Mouse (Mus musculus): Measurements from ENCODE around the gene Castor1. TPM values are rescaled to one million over a fixed set of nuclear protein-coding genes. Genes with fewer than 3 reads are reported as not detected.

The Castor1 gene
- total RNA-seq (2014; rRNA removed; ENCODE audit: low replicate concordance), result 25.1 and 32.6 TPM in 2 replicates
- 8.1 and 8.4 TPM in 2 replicates for polyA plus RNA-seq (2015; fragmentation: Nextera tagmentation; extraction: Ambion mirVana)

DNA sequence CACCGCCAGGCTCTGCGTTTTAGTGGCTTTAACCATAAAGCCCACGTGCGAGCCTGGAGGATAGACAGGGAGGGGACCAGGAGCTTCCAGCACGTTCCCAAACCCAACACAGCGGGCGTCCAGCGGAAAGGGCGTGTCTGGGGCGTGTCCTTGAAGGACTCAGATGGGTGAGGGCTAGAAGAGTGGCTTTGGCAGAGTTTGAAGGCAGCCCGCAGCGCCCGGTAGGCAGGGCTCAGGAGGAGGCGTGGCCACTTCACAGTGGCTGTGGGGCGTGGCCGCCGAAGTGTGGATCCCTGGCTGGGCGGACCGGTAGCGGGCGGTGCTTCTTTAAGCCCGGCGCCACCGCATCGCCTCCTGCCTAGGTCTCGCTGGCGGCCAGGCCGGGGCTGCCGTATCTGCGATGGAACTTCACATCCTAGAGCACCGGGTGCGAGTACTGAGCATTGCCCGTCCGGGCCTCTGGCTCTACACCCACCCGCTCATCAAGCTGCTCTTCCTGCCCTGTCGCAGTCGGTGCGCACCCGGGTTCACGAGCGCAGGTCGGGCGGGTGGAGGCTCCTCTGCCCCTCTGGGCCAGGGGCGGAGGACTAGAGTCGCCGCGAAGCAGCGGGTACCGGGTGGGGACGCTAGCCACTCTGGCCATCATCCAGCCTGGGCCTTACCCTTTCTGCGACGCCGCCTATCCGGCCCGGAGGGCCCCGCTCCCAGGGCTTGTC is at the start of gene Castor1:
TSS of gene Castor1 (plus strand) at position 312 of the 716 bp plus-strand sequence.
- 3% methylated on average over 56 of the region's 56 CpGs for WGBS
- Histone ChIP-seq H3K36me3 (replicated peaks; ENCODE audit: control insufficient read depth, insufficient read depth, low read length) (peaks cover 24% of the 10 kb centered on the region), H3K4me2 (ENCODE audit: low read depth, low read length) (peak within 1 kb of the TSS; percentile 64), H3K9ac (replicated peaks; ENCODE audit: low read depth, low read length) (peak within 1 kb of the TSS; percentile 60), H3K9me3 (replicated peaks; ENCODE audit: control insufficient read depth, low read length) (no peaks in the 10 kb centered on the region), H3K27me3 (ENCODE audit: control insufficient read depth, insufficient read depth, low read length) (no peaks in the 10 kb centered on the region), H3K4me1 (ENCODE audit: control insufficient read depth, insufficient read depth) (peaks cover 27% of the 10 kb centered on the region; the same call in 1 of the 2 replicates), H3K4me3 (ENCODE audit: low read depth, low read length) (peak within 1 kb of the TSS; percentile 57), H3K27ac (ENCODE audit: low read depth) (peak within 1 kb of the TSS; percentile 88)
- peak; percentile 79 for ATAC-seq (ENCODE audit: insufficient read depth, low read depth)
- TF ChIP-seq EP300 (IDR thresholded peaks at IDR 0.05; ENCODE audit: low read depth) (no peak), CTCF (IDR thresholded peaks at IDR 0.05; ENCODE audit: low read depth) (0 out of 2 replicates have a peak, but pooled peaks have one; percentile 0)
- peak; percentile 92 for DNase-seq (ENCODE audit: low spot score)

DNA sequence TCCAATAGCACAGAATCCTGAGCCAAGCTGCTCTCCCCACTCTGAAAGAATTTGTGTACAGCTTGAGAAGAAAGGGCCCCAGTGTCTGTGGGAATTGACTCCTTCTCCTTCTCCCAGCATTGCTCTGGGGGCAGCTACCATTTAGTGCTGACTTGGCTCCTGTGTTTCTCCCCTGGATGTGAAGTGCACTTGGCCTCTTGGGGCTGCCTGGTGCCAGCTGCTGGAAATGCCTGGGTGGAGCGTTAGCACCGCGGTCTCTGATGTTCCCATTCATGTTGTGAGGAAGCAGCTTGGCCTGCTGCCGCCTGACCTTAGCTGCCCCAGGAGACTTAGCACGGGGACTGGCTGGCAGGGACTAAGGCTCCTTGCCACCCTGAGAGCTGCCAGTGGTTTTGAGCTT is 43.4 kb upstream of the Castor1 start:
- H3K9me3 ChIP-seq (replicated peaks; ENCODE audit: control insufficient read depth, low read length), result no peaks in the 10 kb centered on the region
- no peak overlapping the region for H3K4me2 ChIP-seq (ENCODE audit: low read depth, low read length)
- DNase-seq (ENCODE audit: low spot score), result no peak
- H3K4me1 ChIP-seq (ENCODE audit: control insufficient read depth, insufficient read depth), result peaks cover 4% of the 10 kb centered on the region; the same call in 1 of the 2 replicates
- no peak for TF ChIP-seq EP300 (IDR thresholded peaks at IDR 0.05; ENCODE audit: low read depth)
- no peak for TF ChIP-seq CTCF (IDR thresholded peaks at IDR 0.05; ENCODE audit: low read depth)
- no peaks in the 10 kb centered on the region for H3K27me3 ChIP-seq (ENCODE audit: control insufficient read depth, insufficient read depth, low read length)
- H3K36me3 ChIP-seq (replicated peaks; ENCODE audit: control insufficient read depth, insufficient read depth, low read length), result peaks cover 100% of the 10 kb centered on the region
- no peak overlapping the region for H3K4me3 ChIP-seq (ENCODE audit: low read depth, low read length)
- 62% methylated on average over 5 of the region's 5 CpGs for WGBS
- no peak overlapping the region for H3K27ac ChIP-seq (ENCODE audit: low read depth)
- no peak overlapping the region for H3K9ac ChIP-seq (replicated peaks; ENCODE audit: low read depth, low read length)
- 0 out of 2 replicates have a peak, but pooled peaks have one; percentile 13 for ATAC-seq (ENCODE audit: insufficient read depth, low read depth)

- 22% methylated on average over 4 of the region's 4 CpGs for WGBS
- Histone ChIP-seq H3K4me3 (ENCODE audit: low read depth, low read length) (no peak overlapping the region), H3K4me2 (ENCODE audit: low read depth, low read length) (no peak overlapping the region), H3K9ac (replicated peaks; ENCODE audit: low read depth, low read length) (no peak overlapping the region), H3K36me3 (replicated peaks; ENCODE audit: control insufficient read depth, insufficient read depth, low read length) (peaks cover 96% of the 10 kb centered on the region), H3K4me1 (ENCODE audit: control insufficient read depth, insufficient read depth) (peaks cover 4% of the 10 kb centered on the region; the same call in 1 of the 2 replicates), H3K9me3 (replicated peaks; ENCODE audit: control insufficient read depth, low read length) (no peaks in the 10 kb centered on the region), H3K27ac (ENCODE audit: low read depth) (peak overlapping the region; percentile 61), H3K27me3 (ENCODE audit: control insufficient read depth, insufficient read depth, low read length) (no peaks in the 10 kb centered on the region)
- ATAC-seq (ENCODE audit: insufficient read depth, low read depth) (peak; percentile 79), DNase-seq (ENCODE audit: low spot score) (peak; percentile 52)
- TF ChIP-seq CTCF (IDR thresholded peaks at IDR 0.05; ENCODE audit: low read depth) (no peak), EP300 (IDR thresholded peaks at IDR 0.05; ENCODE audit: low read depth) (no peak)
Observed at GRCm38 (mm10) chr11:4177716-4178115, 40.3 kb upstream of the Castor1 start.

- 25% methylated on average over 1 of the region's 1 CpGs for WGBS
- no peaks in the 10 kb centered on the region for H3K27me3 ChIP-seq (ENCODE audit: control insufficient read depth, insufficient read depth, low read length)
- TF ChIP-seq EP300 (IDR thresholded peaks at IDR 0.05; ENCODE audit: low read depth) (no peak), CTCF (IDR thresholded peaks at IDR 0.05; ENCODE audit: low read depth) (no peak)
- no peak overlapping the region for H3K4me3 ChIP-seq (ENCODE audit: low read depth, low read length)
- H3K9me3 ChIP-seq (replicated peaks; ENCODE audit: control insufficient read depth, low read length), result no peaks in the 10 kb centered on the region
- H3K9ac ChIP-seq (replicated peaks; ENCODE audit: low read depth, low read length), result no peak overlapping the region
- no peak for DNase-seq (ENCODE audit: low spot score)
- no peak overlapping the region for H3K27ac ChIP-seq (ENCODE audit: low read depth)
- peaks cover 58% of the 10 kb centered on the region for H3K36me3 ChIP-seq (replicated peaks; ENCODE audit: control insufficient read depth, insufficient read depth, low read length)
- peaks cover 7% of the 10 kb centered on the region; the same call in 1 of the 2 replicates for H3K4me1 ChIP-seq (ENCODE audit: control insufficient read depth, insufficient read depth)
- ATAC-seq (ENCODE audit: insufficient read depth, low read depth), result no peak
- no peak overlapping the region for H3K4me2 ChIP-seq (ENCODE audit: low read depth, low read length)
Observed at GRCm38 (mm10) chr11:4182061-4182460, 36.0 kb upstream of the Castor1 start.

DNA sequence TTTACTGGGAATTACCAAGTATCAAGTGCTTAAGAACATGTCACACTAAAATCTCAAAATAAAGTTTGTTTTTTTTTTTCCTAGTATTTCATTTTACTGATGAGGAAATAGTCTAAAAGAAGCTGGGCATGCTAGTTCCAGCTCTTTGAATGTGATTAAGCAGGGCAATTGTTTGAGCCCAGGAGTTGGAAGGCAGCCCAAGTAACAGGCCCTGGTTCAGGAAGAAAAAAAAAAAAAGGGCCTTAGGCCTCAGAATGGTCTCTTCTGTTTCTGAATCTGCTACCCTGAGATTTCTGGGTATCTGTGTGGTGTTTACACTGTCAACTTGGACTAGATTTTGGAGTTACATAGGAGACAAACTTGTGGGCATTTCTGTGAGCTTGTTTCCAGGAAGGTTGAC is 34.5 kb upstream of the Castor1 start:
- Histone ChIP-seq H3K27me3 (ENCODE audit: control insufficient read depth, insufficient read depth, low read length) (no peaks in the 10 kb centered on the region), H3K27ac (ENCODE audit: low read depth) (peak overlapping the region; percentile 30; the same call in 1 of the 2 replicates), H3K4me1 (ENCODE audit: control insufficient read depth, insufficient read depth) (peaks cover 13% of the 10 kb centered on the region), H3K4me3 (ENCODE audit: low read depth, low read length) (no peak overlapping the region), H3K36me3 (replicated peaks; ENCODE audit: control insufficient read depth, insufficient read depth, low read length) (peaks cover 43% of the 10 kb centered on the region), H3K9me3 (replicated peaks; ENCODE audit: control insufficient read depth, low read length) (no peaks in the 10 kb centered on the region), H3K4me2 (ENCODE audit: low read depth, low read length) (no peak overlapping the region), H3K9ac (replicated peaks; ENCODE audit: low read depth, low read length) (no peak overlapping the region)
- TF ChIP-seq EP300 (IDR thresholded peaks at IDR 0.05; ENCODE audit: low read depth) (no peak), CTCF (IDR thresholded peaks at IDR 0.05; ENCODE audit: low read depth) (no peak)
- ATAC-seq (ENCODE audit: insufficient read depth, low read depth) (no peak), DNase-seq (ENCODE audit: low spot score) (no peak)
